In the genomic region with DNA sequence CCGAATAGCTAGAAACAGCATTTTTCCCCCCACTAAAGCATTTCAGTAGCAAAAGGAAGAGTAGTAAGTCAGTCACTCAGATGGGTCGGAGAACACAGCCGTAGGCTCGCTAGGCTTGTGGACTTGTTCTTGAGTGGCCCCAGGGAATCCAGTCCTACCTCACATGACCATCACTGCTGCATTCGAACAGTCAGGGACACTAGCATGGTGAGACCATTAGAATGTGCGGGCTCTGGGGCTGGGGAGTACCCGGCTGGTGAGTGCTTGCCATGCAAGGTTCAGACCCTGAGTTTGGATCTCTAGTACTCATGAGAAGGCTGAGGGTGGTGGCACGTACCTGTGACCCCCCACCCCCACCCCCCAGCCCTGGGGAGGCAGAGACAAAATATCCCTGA, we compare ENCODE assay signal across 24 mouse cellular contexts. TPM values are rescaled to one million over a fixed set of nuclear protein-coding genes. Genes with fewer than 3 reads are reported as not detected.
DNase-seq lines count a peak whose midpoint lies in the region; ATAC-seq and TF ChIP-seq lines count a peak whose summit lies in the region.
"Had no signal": no experiment of that assay in that cellular context is flagged by ENCODE, and none has a peak within 500 bp of the region (broad histone marks: within the 10 kb centered on the region; RNA-seq: fewer than 3 reads in every experiment).

No protein-coding gene starts in this region.

- peaks cover 13% of the 10 kb centered on the region for H3K4me1 ChIP-seq in embryonic facial prominence, embryonic 13.5 days
- peaks cover 44% of the 10 kb centered on the region for H3K4me1 ChIP-seq in embryonic facial prominence, embryonic 10.5 days
- peaks cover 14% of the 10 kb centered on the region for H3K4me1 ChIP-seq in heart, embryonic 13.5 days
- H3K4me1 ChIP-seq in hindbrain, postnatal 0 days (ENCODE audit: insufficient read depth, low read length), result 0 out of 2 replicates have a peak, but pooled peaks cover 8% of the 10 kb centered on the region
- H3K4me1 ChIP-seq in hindbrain, embryonic 16.5 days (ENCODE audit: control insufficient read depth, insufficient read depth, low read depth, low read length), result peaks cover 5% of the 10 kb centered on the region; the same call in 1 of the 2 replicates
- H3K4me1 ChIP-seq in lung, embryonic 16.5 days (replicated peaks; ENCODE audit: control insufficient read depth, insufficient read depth, low read length), result peaks cover 10% of the 10 kb centered on the region
- H3K4me1 ChIP-seq: forebrain, embryonic 13.5 days had no signal

- DNase-seq in embryonic facial prominence, embryonic 10.5 days (ENCODE audit: low spot score), result no peak
- no peak for DNase-seq in heart, adult 18-20 months
- no peak for DNase-seq in hindbrain, postnatal 0 days (ENCODE audit: low spot score)
- no peak for DNase-seq in lung, postnatal 14 days
- DNase-seq: adrenal gland, postnatal 10 days; cerebellum, adult 2 months; cerebellum, postnatal 25 days; kidney, adult 11 months; kidney, postnatal 36 days; lung, adult 18-20 months; thymus, adult 18-20 months; thymus, postnatal 36 days had no signal

- H3K36me3 ChIP-seq in embryonic facial prominence, embryonic 13.5 days, result no peaks in the 10 kb centered on the region
- no peaks in the 10 kb centered on the region for H3K36me3 ChIP-seq in embryonic facial prominence, embryonic 10.5 days (replicated peaks)
- H3K36me3 ChIP-seq in heart, embryonic 13.5 days, result no peaks in the 10 kb centered on the region
- H3K36me3 ChIP-seq in hindbrain, postnatal 0 days (ENCODE audit: insufficient read depth, low read length), result no peaks in the 10 kb centered on the region
- H3K36me3 ChIP-seq in hindbrain, embryonic 16.5 days (ENCODE audit: control insufficient read depth, insufficient read depth, low read length), result no peaks in the 10 kb centered on the region
- H3K36me3 ChIP-seq in lung, embryonic 16.5 days (ENCODE audit: control insufficient read depth, insufficient read depth, low read length), result no peaks in the 10 kb centered on the region
- H3K36me3 ChIP-seq: limb, embryonic 13.5 days; liver, embryonic 12.5 days; midbrain, embryonic 10.5 days; neural tube, embryonic 13.5 days had no signal

- no peaks in the 10 kb centered on the region for H3K27me3 ChIP-seq in embryonic facial prominence, embryonic 13.5 days
- H3K27me3 ChIP-seq in embryonic facial prominence, embryonic 10.5 days (replicated peaks; ENCODE audit: low read depth, poor library complexity, severe bottlenecking), result peaks cover 12% of the 10 kb centered on the region; the same call in 1 of the 2 replicates
- no peaks in the 10 kb centered on the region; the same call in 1 of the 2 replicates for H3K27me3 ChIP-seq in heart, embryonic 13.5 days (replicated peaks)
- no peaks in the 10 kb centered on the region for H3K27me3 ChIP-seq in hindbrain, postnatal 0 days (ENCODE audit: insufficient read depth, low read length)
- H3K27me3 ChIP-seq in hindbrain, embryonic 16.5 days (replicated peaks; ENCODE audit: control insufficient read depth, insufficient read depth, low read length), result no peaks in the 10 kb centered on the region
- H3K27me3 ChIP-seq in lung, embryonic 16.5 days (ENCODE audit: control insufficient read depth, insufficient read depth, low read depth, low read length), result no peaks in the 10 kb centered on the region
- H3K27me3 ChIP-seq: forebrain, embryonic 13.5 days; limb, embryonic 13.5 days; neural tube, embryonic 13.5 days had no signal

- no peaks in the 10 kb centered on the region for H3K9me3 ChIP-seq in embryonic facial prominence, embryonic 13.5 days
- no peaks in the 10 kb centered on the region for H3K9me3 ChIP-seq in embryonic facial prominence, embryonic 10.5 days
- no peaks in the 10 kb centered on the region for H3K9me3 ChIP-seq in heart, embryonic 13.5 days
- H3K9me3 ChIP-seq in hindbrain, postnatal 0 days (ENCODE audit: low read length), result no peaks in the 10 kb centered on the region
- no peaks in the 10 kb centered on the region for H3K9me3 ChIP-seq in hindbrain, embryonic 16.5 days (ENCODE audit: control insufficient read depth, low read length)
- no peaks in the 10 kb centered on the region for H3K9me3 ChIP-seq in lung, embryonic 16.5 days (ENCODE audit: control insufficient read depth, low read length)
- H3K9me3 ChIP-seq: forebrain, embryonic 13.5 days; limb, embryonic 13.5 days; liver, embryonic 12.5 days; midbrain, embryonic 10.5 days; neural tube, embryonic 13.5 days had no signal

- no peak overlapping the region for H3K27ac ChIP-seq in embryonic facial prominence, embryonic 13.5 days
- H3K27ac ChIP-seq in embryonic facial prominence, embryonic 10.5 days (replicated peaks), result no peak overlapping the region
- peak overlapping the region; percentile 53; the same call in 1 of the 2 replicates for H3K27ac ChIP-seq in heart, embryonic 13.5 days (replicated peaks)
- peak overlapping the region; percentile 32; the same call in 1 of the 2 replicates for H3K27ac ChIP-seq in hindbrain, postnatal 0 days
- H3K27ac ChIP-seq in hindbrain, embryonic 16.5 days (ENCODE audit: low read depth, low read length), result no peak overlapping the region; the same call in 1 of the 2 replicates
- peak overlapping the region; percentile 6; the same call in 1 of the 2 replicates for H3K27ac ChIP-seq in lung, embryonic 16.5 days (ENCODE audit: low read length)
- H3K27ac ChIP-seq: forebrain, embryonic 13.5 days; limb, embryonic 13.5 days; liver, embryonic 12.5 days had no signal

- no peak overlapping the region for H3K9ac ChIP-seq in embryonic facial prominence, embryonic 13.5 days
- no peak overlapping the region for H3K9ac ChIP-seq in heart, embryonic 13.5 days
- H3K9ac ChIP-seq in hindbrain, postnatal 0 days (replicated peaks; ENCODE audit: low read length), result no peak overlapping the region
- H3K9ac ChIP-seq in hindbrain, embryonic 16.5 days (ENCODE audit: low read depth, low read length), result no peak overlapping the region
- H3K9ac ChIP-seq in lung, embryonic 16.5 days (ENCODE audit: low read length), result no peak overlapping the region
- H3K9ac ChIP-seq: forebrain, embryonic 13.5 days; hindbrain, embryonic 14.5 days; limb, embryonic 13.5 days; liver, embryonic 12.5 days; neural tube, embryonic 13.5 days had no signal

- WGBS in embryonic facial prominence, embryonic 13.5 days, result 60% methylated on average over 8 of the region's 8 CpGs
- WGBS in embryonic facial prominence, embryonic 10.5 days, result 74% methylated on average over 8 of the region's 8 CpGs
- 74% methylated on average over 8 of the region's 8 CpGs for WGBS in heart, embryonic 13.5 days
- WGBS in hindbrain, postnatal 0 days, result 71% methylated on average over 8 of the region's 8 CpGs
- 75% methylated on average over 8 of the region's 8 CpGs for WGBS in hindbrain, embryonic 16.5 days
- 51% methylated on average over 8 of the region's 8 CpGs for WGBS in lung, embryonic 16.5 days

- no peak for TF ChIP-seq CTCF in hindbrain, postnatal 0 days (IDR thresholded peaks at IDR 0.05; ENCODE audit: low read depth)

- ATAC-seq in embryonic facial prominence, embryonic 13.5 days (ENCODE audit: insufficient number of reproducible peaks, insufficient read depth, low FRiP score, low TSS enrichment, low read depth), result no peak
- no peak for ATAC-seq in heart, embryonic 13.5 days (ENCODE audit: extremely low read depth, insufficient number of reproducible peaks, low FRiP score, low TSS enrichment)
- no peak for ATAC-seq in hindbrain, postnatal 0 days
- no peak for ATAC-seq in hindbrain, embryonic 16.5 days
- no peak for ATAC-seq in lung, embryonic 16.5 days (ENCODE audit: low read depth)
- ATAC-seq: forebrain, embryonic 13.5 days; liver, embryonic 12.5 days; midbrain, embryonic 16.5 days had no signal

- H3K4me3 ChIP-seq in embryonic facial prominence, embryonic 13.5 days, result no peak overlapping the region
- no peak overlapping the region for H3K4me3 ChIP-seq in embryonic facial prominence, embryonic 10.5 days
- H3K4me3 ChIP-seq in heart, embryonic 13.5 days, result no peak overlapping the region
- no peak overlapping the region for H3K4me3 ChIP-seq in hindbrain, postnatal 0 days (ENCODE audit: low read length)
- H3K4me3 ChIP-seq in hindbrain, embryonic 16.5 days (ENCODE audit: low read length), result no peak overlapping the region
- H3K4me3 ChIP-seq in lung, embryonic 16.5 days (ENCODE audit: low read length), result no peak overlapping the region
- H3K4me3 ChIP-seq: forebrain, embryonic 13.5 days; limb, embryonic 13.5 days; liver, embryonic 12.5 days; midbrain, embryonic 10.5 days; myocyte; neural tube, embryonic 13.5 days had no signal

- H3K4me2 ChIP-seq in embryonic facial prominence, embryonic 13.5 days, result peak overlapping the region; percentile 28; the same call in 1 of the 2 replicates
- peak overlapping the region; percentile 53; the same call in 1 of the 2 replicates for H3K4me2 ChIP-seq in heart, embryonic 13.5 days
- 0 out of 2 replicates have a peak overlapping the region, but pooled peaks have one; percentile 16 for H3K4me2 ChIP-seq in hindbrain, postnatal 0 days (ENCODE audit: low read depth, low read length)
- H3K4me2 ChIP-seq in hindbrain, embryonic 16.5 days (ENCODE audit: low read length), result no peak overlapping the region
- peak overlapping the region; percentile 38 for H3K4me2 ChIP-seq in lung, embryonic 16.5 days (ENCODE audit: low read depth, low read length)
- H3K4me2 ChIP-seq: forebrain, embryonic 13.5 days; hindbrain, embryonic 14.5 days; limb, embryonic 13.5 days; liver, embryonic 12.5 days; neural tube, embryonic 13.5 days had no signal

RNA-seq across cellular contexts. Expression of gene Afap1l2, which starts 9.8 kb away (rescaled TPM):
- polyA plus RNA-seq in embryonic facial prominence, embryonic 13.5 days (2015; fragmentation: Nextera tagmentation; extraction: Ambion mirVana), result 8.1 and 9.3 TPM in 2 replicates
- polyA plus RNA-seq in embryonic facial prominence, embryonic 10.5 days (2016; fragmentation: Nextera tagmentation; extraction: Ambion mirVana), result 4.4 and 5.2 TPM in 2 replicates
- polyA plus RNA-seq in heart, embryonic 13.5 days (2015; fragmentation: Nextera tagmentation; extraction: Ambion mirVana), result 1.6 and 1.7 TPM in 2 replicates
- total RNA-seq in heart, adult 18-20 months (2021), result 1 to 10 TPM; 1.8 to 2.4 TPM
- total RNA-seq in hindbrain, postnatal 0 days (2014; rRNA removed), result 20.8 and 22.7 TPM in 2 replicates
- 12.3 and 12.9 TPM in 2 replicates for polyA plus RNA-seq in hindbrain, postnatal 0 days (2015; fragmentation: Nextera tagmentation; extraction: Ambion mirVana)
- polyA plus RNA-seq in hindbrain, embryonic 16.5 days (2015; fragmentation: Nextera tagmentation; extraction: Ambion mirVana), result 13.9 and 16.4 TPM in 2 replicates
- polyA plus RNA-seq in lung, embryonic 16.5 days (2015; fragmentation: Nextera tagmentation; extraction: Ambion mirVana), result 29.0 and 31.3 TPM in 2 replicates

Comparison
In these comparisons a context has a peak if more than half of its experiments do, and no peak if none do; other contexts are left out.
1. H3K27ac ChIP-seq: peak in heart, embryonic 13.5 days (single experiment), hindbrain, postnatal 0 days (single experiment) and lung, embryonic 16.5 days (single experiment); none in embryonic facial prominence, embryonic 13.5 days (single experiment), embryonic facial prominence, embryonic 10.5 days (single experiment) and hindbrain, embryonic 16.5 days (single experiment).